Mouse (Mus musculus) limb, embryonic 15.5 days (tissue): ENCODE measurements around the gene Pacrg. TPM values are rescaled to one million over a fixed set of nuclear protein-coding genes. Genes with fewer than 3 reads are reported as not detected.

Experiments used
- ATAC-seq: fragments of 200-750 bp; cut with Nextera tagmentation; 2 replicates; pipeline ENCODE4 v1.8.0; 2017; ENCODE audit warnings: low read depth, moderate TSS enrichment; ENCODE audit not compliant: insufficient number of reproducible peaks, low FRiP score, low TSS enrichment
- H3K27ac ChIP-seq: fragments of 300-500 bp; sonication (generic); 2 replicates; pipeline ENCODE4 v1.5.1; 2015; ENCODE audit warnings: moderate library complexity, mild to moderate bottlenecking, inconsistent platforms
- H3K27me3 ChIP-seq: fragments of 300-500 bp; sonication (generic); 2 replicates; pipeline ENCODE4 v1.6.1; 2015; ENCODE audit warnings: inconsistent platforms
- H3K36me3 ChIP-seq: fragments of 300-500 bp; sonication (generic); 2 replicates; pipeline ENCODE4 v1.6.1; 2015; ENCODE audit warnings: inconsistent platforms
- H3K4me1 ChIP-seq: fragments of 300-500 bp; sonication (generic); 2 replicates; pipeline ENCODE4 v1.6.1; 2015; ENCODE audit warnings: inconsistent platforms
- H3K4me2 ChIP-seq: fragments of 300-500 bp; sonication (generic); 2 replicates; pipeline ENCODE4 v1.6.1; 2015; ENCODE audit warnings: mild to moderate bottlenecking, inconsistent platforms
- H3K4me3 ChIP-seq: fragments of 300-500 bp; sonication (generic); 2 replicates; pipeline ENCODE4 v1.5.1; 2015; ENCODE audit warnings: mild to moderate bottlenecking, inconsistent platforms
- H3K9ac ChIP-seq: fragments of 300-500 bp; sonication (generic); 2 replicates; pipeline ENCODE4 v1.6.1; 2015; ENCODE audit warnings: inconsistent platforms
- H3K9me3 ChIP-seq: fragments of 300-500 bp; sonication (generic); 2 replicates; pipeline ENCODE4 v1.6.1; 2016; ENCODE audit warnings: inconsistent platforms
- WGBS: fragments of 180-500 bp; shearing (Covaris S2); methylation state at CpG from one replicate; pipeline ENCODE4 v1.1.7; 2015; 5-methylcytosine and 5-hydroxymethylcytosine counted together
- polyA plus RNA-seq: library from polyadenylated mRNA; unstranded; fragments of >200 nt; fragmentation: Nextera tagmentation; extraction: Ambion mirVana; gene quantifications from 2 replicates; pipeline ENCODE4 v1.2.1, GENCODE M21; 2015

The Pacrg gene
- polyA plus RNA-seq, 1 experiment from 2014 or later: 1.1 TPM

DNA sequence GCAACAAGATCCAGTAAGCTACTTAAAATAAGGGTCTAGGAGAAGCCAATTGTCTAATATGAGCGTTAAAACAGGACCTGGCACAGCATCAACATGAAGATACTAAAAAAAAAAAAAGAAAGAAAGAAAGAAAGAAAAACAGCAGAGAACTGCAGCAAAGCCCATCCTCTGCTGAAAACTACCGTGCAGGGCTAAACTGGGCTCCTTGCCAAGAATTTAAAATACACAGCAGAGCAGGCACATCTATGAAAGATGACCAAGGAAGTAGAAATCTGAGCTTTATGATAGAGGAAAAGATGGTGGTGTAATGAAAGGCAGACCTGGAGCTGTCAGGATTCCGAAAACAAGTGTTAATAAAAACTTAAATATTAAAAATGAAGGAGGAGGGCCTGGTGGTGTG lies 48.5 kb downstream of the Pacrg start:
- no peak overlapping the region for H3K4me2 ChIP-seq
- no peak for ATAC-seq
- H3K27ac ChIP-seq: no peak overlapping the region
- 15% methylated on average over 3 of the region's 3 CpGs for WGBS
- H3K9ac ChIP-seq: no peak overlapping the region
- no peaks in the 10 kb centered on the region for H3K27me3 ChIP-seq
- no peak overlapping the region for H3K4me3 ChIP-seq
- no peaks in the 10 kb centered on the region for H3K9me3 ChIP-seq
- no peaks in the 10 kb centered on the region for H3K36me3 ChIP-seq
- peaks cover 7% of the 10 kb centered on the region; the same call in 1 of the 2 replicates for H3K4me1 ChIP-seq

DNA sequence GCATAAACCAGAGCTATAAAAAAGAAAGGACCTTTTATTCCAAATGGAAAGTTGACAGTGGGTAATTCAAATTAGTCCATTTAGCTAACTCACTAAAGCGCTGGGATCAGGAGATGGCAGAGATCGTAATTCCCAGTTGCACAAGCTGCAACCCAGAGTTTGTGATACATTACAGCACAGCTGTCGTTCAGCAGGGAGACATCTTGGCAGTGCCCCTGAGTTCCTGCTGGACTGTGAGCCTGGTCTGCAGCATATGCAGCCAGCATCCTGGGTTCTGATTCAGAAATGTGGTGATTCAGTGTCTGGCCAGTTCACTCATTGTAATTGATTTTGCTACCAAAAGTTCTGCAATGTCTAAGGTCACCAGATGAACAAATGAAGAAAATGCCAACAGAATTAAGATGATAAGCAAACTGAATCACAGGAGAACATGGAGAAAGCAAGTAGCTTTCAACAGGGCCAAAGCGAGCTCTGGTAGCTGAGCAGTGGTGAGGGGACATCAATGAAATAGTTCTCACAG lies 55.6 kb downstream of the Pacrg start:
- Histone ChIP-seq H3K27me3 (no peaks in the 10 kb centered on the region), H3K4me3 (no peak overlapping the region), H3K4me2 (no peak overlapping the region), H3K27ac (no peak overlapping the region), H3K4me1 (no peaks in the 10 kb centered on the region), H3K9me3 (no peaks in the 10 kb centered on the region), H3K9ac (no peak overlapping the region), H3K36me3 (no peaks in the 10 kb centered on the region)
- 59% methylated on average over 4 of the region's 4 CpGs for WGBS
- ATAC-seq: no peak

GRCm38 (mm10) chr17:10776503-10776902 lies 63.6 kb downstream of the Pacrg start:
- Histone ChIP-seq H3K27me3 (no peaks in the 10 kb centered on the region), H3K9ac (no peak overlapping the region), H3K9me3 (no peaks in the 10 kb centered on the region), H3K4me1 (no peaks in the 10 kb centered on the region), H3K4me2 (no peak overlapping the region), H3K27ac (no peak overlapping the region), H3K36me3 (no peaks in the 10 kb centered on the region), H3K4me3 (no peak overlapping the region)
- ATAC-seq: no peak
- WGBS: 34% methylated on average over 10 of the region's 10 CpGs

GRCm38 (mm10) chr17:10774468-10774867 lies 65.6 kb downstream of the Pacrg start:
- H3K4me2 ChIP-seq: no peak overlapping the region
- no peaks in the 10 kb centered on the region for H3K4me1 ChIP-seq
- no peak for ATAC-seq
- H3K9ac ChIP-seq: no peak overlapping the region
- no peaks in the 10 kb centered on the region for H3K9me3 ChIP-seq
- no peak overlapping the region for H3K4me3 ChIP-seq
- no peaks in the 10 kb centered on the region for H3K27me3 ChIP-seq
- H3K27ac ChIP-seq: no peak overlapping the region
- WGBS: 8% methylated on average over 1 of the region's 1 CpGs
- H3K36me3 ChIP-seq: no peaks in the 10 kb centered on the region

GRCm38 (mm10) chr17:10772207-10772606 lies 67.9 kb downstream of the Pacrg start:
- Histone ChIP-seq H3K36me3 (no peaks in the 10 kb centered on the region), H3K4me3 (no peak overlapping the region), H3K4me2 (no peak overlapping the region), H3K27ac (no peak overlapping the region), H3K9ac (no peak overlapping the region), H3K9me3 (no peaks in the 10 kb centered on the region), H3K27me3 (no peaks in the 10 kb centered on the region), H3K4me1 (no peaks in the 10 kb centered on the region)
- 71% methylated on average over 3 of the region's 3 CpGs for WGBS
- ATAC-seq: no peak

- ATAC-seq: no peak
- Histone ChIP-seq H3K9ac (no peak overlapping the region), H3K36me3 (no peaks in the 10 kb centered on the region), H3K9me3 (no peaks in the 10 kb centered on the region), H3K27me3 (no peaks in the 10 kb centered on the region), H3K4me1 (no peaks in the 10 kb centered on the region), H3K4me3 (no peak overlapping the region), H3K4me2 (no peak overlapping the region), H3K27ac (no peak overlapping the region)
- WGBS: 29% methylated on average over 6 of the region's 6 CpGs
These were observed 70.2 kb downstream of the Pacrg start for GRCm38 (mm10) chr17:10769873-10770272.

- Histone ChIP-seq H3K27me3 (no peaks in the 10 kb centered on the region), H3K9ac (no peak overlapping the region), H3K4me1 (no peaks in the 10 kb centered on the region), H3K36me3 (no peaks in the 10 kb centered on the region), H3K4me2 (no peak overlapping the region), H3K27ac (no peak overlapping the region), H3K9me3 (no peaks in the 10 kb centered on the region), H3K4me3 (no peak overlapping the region)
- 71% methylated on average over 10 of the region's 10 CpGs for WGBS
- ATAC-seq: no peak
These were observed 73.2 kb downstream of the Pacrg start for GRCm38 (mm10) chr17:10766735-10767406.

- Histone ChIP-seq H3K36me3 (no peaks in the 10 kb centered on the region), H3K27me3 (no peaks in the 10 kb centered on the region), H3K27ac (no peak overlapping the region), H3K4me3 (no peak overlapping the region), H3K9me3 (no peaks in the 10 kb centered on the region), H3K4me1 (no peaks in the 10 kb centered on the region), H3K9ac (no peak overlapping the region), H3K4me2 (no peak overlapping the region)
- 82% methylated on average over 1 of the region's 1 CpGs for WGBS
- ATAC-seq: no peak
These were observed 75.8 kb downstream of the Pacrg start for GRCm38 (mm10) chr17:10764343-10764742.

GRCm38 (mm10) chr17:10757455-10757854 lies 82.7 kb downstream of the Pacrg start:
- 93% methylated on average over 5 of the region's 5 CpGs for WGBS
- H3K36me3 ChIP-seq: no peaks in the 10 kb centered on the region
- no peaks in the 10 kb centered on the region for H3K9me3 ChIP-seq

DNA sequence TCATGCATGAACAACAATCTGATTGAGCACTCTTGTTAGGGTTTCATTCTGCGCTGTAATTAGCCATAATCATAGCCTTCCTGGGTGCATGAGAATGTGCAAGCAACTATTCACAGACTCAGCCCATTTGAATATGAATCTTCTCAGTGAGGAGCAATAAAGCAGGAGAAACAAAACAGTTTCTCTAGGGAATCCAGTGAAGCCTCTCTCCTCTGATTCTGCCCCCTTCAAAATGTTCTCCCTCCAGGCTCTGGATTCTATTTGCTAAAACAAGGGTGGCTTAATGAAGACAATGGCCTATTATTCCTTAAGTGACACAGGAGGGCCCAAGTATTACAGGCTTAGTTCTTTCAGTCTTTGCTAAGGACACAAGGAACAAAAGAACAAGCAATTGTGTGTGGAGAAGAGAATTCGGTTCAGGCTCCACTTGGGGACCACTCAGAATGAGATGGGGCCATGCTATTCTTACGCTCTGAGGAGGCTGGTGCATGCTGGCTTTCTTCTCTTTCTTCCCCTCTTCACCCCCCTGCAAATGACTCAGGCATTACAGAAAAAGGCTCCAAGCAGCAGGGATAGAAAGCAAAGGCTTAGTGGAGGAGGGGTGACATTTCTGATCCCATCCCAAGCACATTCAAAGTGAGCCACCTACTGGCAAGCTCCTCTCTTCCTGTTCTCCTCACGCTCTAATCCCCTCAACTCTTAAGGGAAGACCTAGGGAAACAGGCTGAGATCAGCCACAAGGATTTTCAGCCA lies 95.2 kb downstream of the Pacrg start:
- Histone ChIP-seq H3K4me1 (peaks cover 4% of the 10 kb centered on the region; the same call in 1 of the 2 replicates), H3K27me3 (no peaks in the 10 kb centered on the region), H3K27ac (no peak overlapping the region), H3K4me2 (no peak overlapping the region), H3K4me3 (no peak overlapping the region), H3K36me3 (no peaks in the 10 kb centered on the region), H3K9me3 (no peaks in the 10 kb centered on the region), H3K9ac (no peak overlapping the region)
- ATAC-seq: no peak
- WGBS: 34% methylated on average over 4 of the region's 4 CpGs

More at GRCm38 (mm10) chr17:10757455-10757854, 82.7 kb downstream of the Pacrg start:
- Histone ChIP-seq H3K27ac (no peak overlapping the region), H3K4me2 (no peak overlapping the region), H3K4me3 (no peak overlapping the region), H3K27me3 (no peaks in the 10 kb centered on the region), H3K9ac (no peak overlapping the region), H3K4me1 (no peaks in the 10 kb centered on the region)
- ATAC-seq: no peak

DNA sequence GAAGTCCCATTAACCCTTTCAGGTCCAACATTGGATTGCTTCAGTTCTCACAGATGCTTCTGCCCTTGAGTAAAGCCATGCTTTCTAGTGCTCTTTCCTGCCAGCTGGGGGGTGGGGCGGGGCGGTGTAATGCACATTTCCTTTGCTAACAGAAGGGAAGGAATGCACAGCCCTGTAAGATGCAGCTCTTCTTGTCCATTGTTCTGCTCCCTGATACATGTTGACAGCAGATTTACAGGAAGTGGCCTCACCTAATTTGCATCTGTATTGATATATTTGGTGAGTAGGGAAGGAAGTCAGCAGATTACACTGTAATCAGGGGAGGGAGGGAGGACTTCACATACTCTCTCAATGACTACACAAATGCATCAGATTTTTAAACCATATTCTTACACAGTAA lies 100.0 kb downstream of the Pacrg start:
- Histone ChIP-seq H3K36me3 (no peaks in the 10 kb centered on the region), H3K4me1 (peaks cover 4% of the 10 kb centered on the region; the same call in 1 of the 2 replicates), H3K27ac (no peak overlapping the region), H3K4me2 (no peak overlapping the region), H3K4me3 (no peak overlapping the region), H3K9ac (no peak overlapping the region), H3K27me3 (no peaks in the 10 kb centered on the region), H3K9me3 (no peaks in the 10 kb centered on the region)
- WGBS: 76% methylated on average over 2 of the region's 2 CpGs
- ATAC-seq: no peak

GRCm38 (mm10) chr17:10737966-10738365 lies 102.1 kb downstream of the Pacrg start:
- Histone ChIP-seq H3K4me1 (no peaks in the 10 kb centered on the region), H3K4me2 (no peak overlapping the region), H3K9me3 (no peaks in the 10 kb centered on the region), H3K9ac (no peak overlapping the region), H3K36me3 (no peaks in the 10 kb centered on the region), H3K27me3 (no peaks in the 10 kb centered on the region), H3K27ac (no peak overlapping the region), H3K4me3 (no peak overlapping the region)
- no peak for ATAC-seq
